Mouse (Mus musculus): ENCODE data around the gene 4930579F01Rik.

The 4930579F01Rik gene

DNA sequence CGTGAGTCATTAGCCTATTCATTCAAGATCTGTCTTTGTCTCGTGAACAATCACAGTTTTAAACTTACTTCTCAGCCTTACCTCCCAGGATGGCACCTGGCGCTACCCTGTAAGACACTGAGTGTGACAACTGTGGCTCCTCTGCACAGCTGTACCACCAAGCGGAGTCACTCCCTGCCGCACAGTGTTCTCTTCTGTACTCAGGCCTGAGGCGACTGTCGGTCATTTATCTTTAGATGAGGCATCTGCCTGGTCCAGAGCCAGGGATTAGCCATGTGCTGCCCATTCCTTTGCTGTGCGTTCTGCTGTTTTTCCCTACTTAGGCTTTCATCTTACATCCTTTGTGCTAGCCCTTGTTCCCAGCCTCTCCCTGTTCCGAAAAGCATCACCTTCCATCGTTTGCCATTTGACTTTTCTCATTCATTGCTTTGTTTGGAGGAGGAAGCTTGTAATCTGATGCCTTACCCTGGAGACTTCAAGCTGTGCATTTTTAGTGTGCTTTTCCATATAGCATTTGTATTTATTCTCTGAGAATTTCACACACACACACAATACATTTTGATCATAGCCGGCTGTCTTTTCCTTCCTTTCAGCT lies 21.9 kb upstream of the 4930579F01Rik start:
- no peak for DNase-seq

DNA sequence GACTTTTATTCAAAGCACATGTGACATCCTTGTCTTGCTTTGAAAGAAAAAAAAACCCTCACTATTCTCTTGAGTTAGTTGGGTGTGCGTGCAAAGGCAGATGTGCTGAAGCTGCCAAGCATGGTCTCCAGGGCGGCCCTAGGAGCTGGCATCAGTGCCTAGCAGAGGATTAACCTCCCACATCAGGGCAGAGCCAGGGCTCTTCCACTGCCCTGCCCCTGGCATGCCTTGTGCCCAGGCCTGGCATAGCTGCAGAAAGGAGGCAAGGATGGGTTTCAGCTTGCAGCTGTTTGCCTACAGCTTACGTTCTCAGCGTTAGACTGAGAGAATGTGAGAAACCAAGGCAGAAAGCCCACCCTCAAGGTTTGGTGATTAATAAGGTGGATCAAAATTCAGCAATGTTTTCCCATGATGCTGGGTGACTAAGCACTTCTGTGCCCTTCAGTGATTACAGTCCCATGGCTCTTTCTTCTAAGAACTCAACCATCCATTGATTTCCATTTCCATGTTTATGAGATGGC lies 18.9 kb upstream of the 4930579F01Rik start:
- DNase-seq, result no peak

DNA sequence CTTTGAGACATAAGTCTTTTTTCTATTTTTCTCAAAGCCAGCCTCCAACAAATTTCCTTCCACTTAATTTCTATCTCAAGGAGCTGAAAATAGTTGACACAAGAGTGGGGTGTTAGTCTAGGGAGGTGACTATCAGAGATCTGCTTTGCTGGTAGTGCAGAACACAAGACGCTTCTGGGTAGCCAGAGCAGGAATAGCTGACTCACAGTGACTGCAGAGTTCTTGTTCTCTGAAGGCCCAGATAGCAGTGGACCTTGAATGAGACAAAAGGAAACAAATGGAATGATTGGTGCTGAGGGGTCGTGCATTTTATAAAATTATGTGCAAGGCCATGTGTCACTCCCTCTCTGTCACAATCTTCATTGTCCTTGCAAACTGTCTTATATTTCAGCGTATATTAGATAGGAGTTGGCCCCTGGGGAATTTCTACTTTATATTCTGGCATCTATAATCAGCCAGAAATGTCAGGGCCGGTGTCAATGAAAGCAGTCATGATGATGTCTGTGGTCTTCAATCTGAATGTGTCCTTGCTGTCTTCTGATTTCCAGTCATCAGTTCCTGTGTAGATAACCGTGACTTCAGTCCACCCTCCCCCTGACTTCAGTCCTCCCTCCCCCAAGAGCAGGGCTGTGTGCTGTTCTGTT lies 16.9 kb upstream of the 4930579F01Rik start:
- DNase-seq, result no peak

DNA sequence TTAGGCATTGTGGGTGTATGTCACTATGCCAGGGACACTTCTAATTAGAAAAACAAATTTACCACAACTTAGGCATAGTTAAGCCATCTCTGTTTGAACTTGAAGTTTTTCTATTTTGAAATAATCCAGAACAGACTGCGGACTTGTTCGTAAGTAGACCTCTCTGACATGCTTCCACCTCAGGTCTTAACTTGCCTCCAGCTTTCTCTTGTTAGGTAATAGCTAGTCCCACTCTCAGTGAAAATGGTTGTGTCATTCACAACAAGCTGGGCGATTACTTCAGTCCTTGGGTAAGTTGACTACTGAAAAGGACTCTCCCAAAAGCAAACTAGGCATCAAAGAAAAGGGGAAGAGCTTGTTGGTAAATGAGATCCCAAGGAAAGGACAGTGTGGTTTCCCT lies 15.2 kb upstream of the 4930579F01Rik start:
- no peak for DNase-seq

DNA sequence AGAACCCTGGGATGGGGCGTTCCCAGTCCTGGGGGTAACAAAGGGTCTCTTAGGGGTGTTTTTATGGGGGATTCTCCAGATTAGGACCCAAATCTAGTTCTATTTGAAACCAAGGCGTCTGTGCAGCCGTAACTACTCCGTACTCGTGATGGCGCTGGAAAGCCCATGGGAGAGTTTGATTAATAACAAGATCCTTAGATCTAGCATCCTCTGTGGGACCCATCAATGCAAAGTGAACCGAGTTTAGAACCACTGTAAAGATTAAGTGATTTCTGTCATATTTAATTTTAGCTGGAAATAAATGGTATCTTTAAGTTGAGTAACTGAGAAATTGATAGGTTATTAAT lies 5.1 kb upstream of the 4930579F01Rik start:
- DNase-seq, result no peak

DNA sequence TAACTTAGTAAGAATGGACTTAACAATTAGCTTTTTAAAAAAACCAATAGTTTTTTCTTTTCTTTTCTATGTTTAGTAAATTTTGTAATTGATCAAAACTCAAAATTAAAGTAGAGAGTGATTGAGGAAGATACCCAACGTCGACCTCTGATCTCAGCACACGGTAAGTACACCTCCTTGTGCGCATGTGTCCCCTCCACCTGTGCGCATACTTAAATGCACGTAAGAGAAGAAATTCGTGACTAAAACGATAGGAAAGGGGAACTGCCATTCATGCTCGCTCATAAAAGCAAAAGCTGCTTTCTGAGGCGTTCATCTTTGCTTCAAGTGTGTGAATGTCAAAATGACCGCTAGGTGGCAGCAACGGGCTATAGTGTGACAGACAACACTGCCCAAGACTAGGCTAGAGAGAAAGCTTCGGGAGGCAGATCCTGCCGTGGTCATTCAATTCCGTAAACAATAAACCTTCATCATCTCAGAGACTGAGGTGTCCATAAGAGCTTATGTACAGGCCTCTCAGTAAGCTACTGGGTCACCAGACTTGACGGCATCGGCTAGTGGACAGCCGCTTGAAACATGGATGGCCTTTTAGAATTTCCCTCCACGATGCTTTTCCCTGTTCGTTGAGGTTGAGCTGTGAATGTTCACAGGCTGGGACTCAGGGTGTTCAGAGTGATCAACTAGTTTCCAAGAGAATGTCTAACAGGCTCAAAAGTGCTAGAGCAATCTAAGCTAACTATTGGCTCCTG lies 4.5 kb upstream of the 4930579F01Rik start:
- DNase-seq, result peak; percentile 95 to 97

DNA sequence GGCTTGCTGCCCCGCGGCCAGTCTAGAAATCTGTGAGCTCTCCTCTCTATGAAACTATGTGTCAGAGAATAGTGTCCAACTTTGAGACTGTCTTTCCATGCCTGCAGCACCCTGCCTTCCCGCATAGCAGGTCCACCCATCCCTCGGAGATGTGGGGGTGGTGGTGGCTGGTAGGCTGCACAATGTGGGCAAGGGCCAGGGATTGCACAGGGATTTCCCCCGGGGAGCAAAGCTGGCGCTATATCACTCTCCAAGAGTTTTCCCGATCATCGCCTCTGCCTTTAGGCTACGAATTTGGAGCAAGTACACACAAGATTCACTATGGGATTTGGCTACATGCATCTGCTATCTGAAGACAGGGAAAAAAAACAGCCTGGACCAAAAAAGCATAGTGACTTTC lies 3.9 kb upstream of the 4930579F01Rik start:
- DNase-seq, result peak; percentile 9 to 10

DNA sequence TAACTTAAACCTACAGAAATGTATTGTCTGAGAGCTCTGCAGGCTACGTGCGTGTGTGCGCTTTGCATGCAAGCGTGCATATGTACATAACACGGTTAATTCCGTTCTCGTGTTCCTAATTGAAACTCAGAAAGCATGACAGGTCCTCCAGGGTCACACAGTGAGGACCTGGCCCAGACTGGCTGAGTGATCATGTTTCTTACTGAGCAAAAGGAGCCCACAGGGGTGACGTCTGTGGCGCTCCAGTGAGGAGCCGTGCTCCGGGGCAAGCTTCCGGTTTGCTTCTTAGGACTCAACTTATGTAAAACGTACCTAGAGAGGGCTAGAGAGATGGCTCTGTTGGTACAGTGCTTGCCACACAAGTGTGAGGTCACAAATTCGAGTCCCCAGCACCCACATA lies 3.5 kb upstream of the 4930579F01Rik start:
- no peak for DNase-seq

DNA sequence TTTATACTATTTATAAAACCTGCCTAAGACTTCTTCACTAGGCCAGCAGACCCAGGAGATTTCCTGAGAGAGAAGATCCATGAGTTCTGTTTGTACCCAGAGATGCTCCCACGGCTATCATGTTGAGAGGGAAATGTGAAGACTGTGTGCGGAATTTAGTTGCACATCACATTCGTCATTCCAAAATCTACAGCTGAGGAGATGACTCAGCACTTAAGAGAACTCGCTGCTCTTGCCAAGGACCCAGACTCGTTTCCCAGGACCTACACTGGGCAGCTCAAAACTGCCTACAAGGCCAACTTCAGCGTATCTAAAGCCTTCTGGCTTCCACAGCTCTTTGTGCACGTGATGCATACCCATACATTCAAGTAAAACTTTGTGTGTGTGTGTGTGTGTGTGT lies 1.4 kb downstream of the 4930579F01Rik start:
- DNase-seq, result no peak

DNA sequence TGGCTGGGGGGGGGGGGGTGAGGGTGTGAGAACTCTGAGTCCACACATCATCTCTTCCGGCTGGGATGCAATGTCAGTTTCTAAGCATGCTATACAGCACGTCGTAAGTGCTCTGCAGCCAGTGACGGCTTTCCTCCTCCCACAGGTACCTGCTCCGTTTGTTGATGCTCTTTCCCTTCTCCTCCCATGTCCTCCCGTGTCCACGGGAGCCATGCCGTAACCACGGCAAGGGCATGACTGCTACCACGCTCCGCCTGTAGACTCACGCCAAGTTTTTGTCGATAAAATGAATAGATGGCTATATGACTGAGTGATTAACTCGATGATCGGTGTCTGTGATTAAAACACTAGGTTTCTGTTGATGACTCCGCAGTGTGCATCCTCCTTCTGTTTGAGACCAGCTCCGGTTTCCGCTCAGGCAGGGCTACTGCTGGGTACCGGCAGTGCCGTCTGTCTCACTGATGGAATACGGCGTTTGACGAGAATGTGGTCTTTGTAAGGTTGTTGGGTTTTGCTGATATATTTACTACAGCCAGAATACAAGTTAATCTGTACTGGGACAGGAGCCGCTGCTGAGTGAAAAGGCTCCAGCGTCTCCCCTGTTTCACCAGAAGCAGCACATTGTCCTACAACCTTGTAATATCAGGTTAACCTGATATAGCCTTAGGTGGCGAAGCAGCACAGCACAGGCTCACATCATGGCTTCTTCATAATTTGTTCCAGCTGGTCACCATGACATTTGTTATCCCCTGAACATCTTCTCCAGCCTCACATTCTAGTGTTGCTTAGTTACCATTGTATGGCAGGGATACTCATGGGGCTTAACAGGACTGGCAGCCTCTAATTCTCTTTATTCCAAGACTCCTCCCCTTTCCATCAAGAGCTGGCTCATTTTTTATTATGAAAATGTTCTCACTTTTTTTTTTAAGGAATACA lies 7.4 kb downstream of the 4930579F01Rik start:
- peak; percentile 10 to 15 for DNase-seq

DNA sequence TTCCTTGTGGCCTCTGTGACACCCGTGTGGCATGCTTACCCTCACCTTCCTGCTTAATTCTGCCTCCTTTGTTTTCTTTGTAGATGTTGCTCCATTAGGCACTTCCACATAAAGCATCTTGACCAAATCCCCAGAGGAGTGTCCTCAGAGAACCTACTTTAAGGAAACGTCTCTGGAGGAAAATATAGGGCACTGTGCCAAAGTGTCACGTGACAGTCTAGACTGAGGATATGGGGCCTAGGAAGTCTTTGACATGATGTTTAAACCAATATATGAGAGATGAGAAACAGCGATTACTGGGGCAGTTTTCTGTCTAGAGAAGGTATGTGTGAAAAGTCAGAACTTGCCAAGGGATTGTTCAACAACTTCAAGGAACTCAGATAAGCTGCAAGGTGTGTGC lies 8.3 kb downstream of the 4930579F01Rik start:
- peak in 1 of 2 experiments; percentile 16 for DNase-seq

DNA sequence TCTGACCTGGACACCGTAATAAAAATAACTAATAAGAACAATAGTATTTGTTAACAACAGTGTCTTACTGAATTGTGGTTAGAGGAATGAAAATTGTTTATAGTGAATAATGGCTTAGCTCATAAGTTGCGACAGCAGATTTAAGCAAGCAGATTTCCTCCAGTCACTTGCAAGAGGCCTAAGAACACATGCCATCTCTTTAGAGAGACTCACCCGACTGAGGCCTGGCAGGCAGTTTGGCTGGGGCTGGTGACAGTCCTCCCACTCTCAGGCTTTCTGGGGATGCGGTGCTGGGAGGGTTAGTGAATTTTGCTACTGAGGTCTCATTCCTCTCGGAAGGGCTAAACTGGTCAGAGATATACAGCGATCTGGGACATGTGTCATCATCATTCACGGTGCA lies 10.3 kb downstream of the 4930579F01Rik start:
- no peak for DNase-seq

DNA sequence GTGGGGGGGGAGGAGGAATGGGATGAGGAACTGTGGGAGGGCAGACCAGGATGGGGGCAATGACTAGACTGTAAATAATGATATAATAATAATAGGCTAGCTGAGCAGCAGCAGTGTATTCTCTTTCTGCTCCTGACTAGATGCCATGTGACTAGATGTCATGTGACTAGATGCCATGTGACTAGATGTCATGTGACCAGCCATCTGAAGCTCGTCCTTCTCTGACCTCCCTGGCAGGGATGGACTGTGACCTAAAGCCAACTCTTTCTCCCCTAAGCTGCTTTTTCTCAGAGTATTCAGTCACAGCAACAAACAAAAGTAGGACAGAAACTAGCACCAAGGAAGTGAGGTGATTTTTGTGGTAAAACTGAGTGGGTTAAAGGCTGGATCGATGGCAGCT lies 11.6 kb downstream of the 4930579F01Rik start:
- no peak for DNase-seq

DNA sequence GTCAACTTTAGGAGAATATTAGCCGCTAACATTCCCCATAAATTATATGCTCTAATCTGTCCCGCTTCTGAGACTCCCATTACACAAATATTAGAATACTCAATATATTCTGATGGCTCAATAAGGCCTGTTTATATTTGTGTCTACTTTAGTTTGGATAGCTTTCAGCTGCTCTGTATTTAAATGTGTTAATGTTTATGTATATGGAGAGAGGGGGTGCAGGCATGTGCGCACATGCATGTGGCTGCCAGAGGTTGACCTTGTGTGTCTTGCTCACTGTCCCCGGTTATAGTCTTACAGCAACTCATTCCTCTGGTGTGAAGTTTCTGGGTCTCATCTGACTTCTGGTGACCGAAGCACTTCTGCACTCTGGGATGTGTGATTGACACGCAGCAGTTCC lies 18.1 kb downstream of the 4930579F01Rik start:
- no peak for DNase-seq

DNA sequence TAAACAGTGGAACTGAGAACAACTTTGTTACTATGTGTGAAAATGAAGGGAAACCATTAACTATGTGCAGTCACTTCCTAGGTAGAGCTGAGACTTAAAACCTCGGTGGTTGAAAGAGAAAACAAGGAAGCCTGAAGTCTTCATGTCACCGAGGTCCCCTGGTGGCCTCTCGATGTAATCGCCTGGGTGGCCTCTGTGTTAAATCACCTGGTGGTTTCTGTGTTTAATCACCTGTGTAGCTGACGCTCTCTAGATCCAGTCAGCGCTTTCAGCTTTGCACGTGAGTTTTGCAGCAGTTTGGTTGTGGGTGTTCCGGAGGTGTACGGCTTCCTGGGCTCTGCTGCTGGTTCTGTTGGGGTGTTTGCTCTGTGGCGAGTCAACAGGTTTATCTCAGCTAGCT lies 20.3 kb downstream of the 4930579F01Rik start:
- no peak for DNase-seq

DNA sequence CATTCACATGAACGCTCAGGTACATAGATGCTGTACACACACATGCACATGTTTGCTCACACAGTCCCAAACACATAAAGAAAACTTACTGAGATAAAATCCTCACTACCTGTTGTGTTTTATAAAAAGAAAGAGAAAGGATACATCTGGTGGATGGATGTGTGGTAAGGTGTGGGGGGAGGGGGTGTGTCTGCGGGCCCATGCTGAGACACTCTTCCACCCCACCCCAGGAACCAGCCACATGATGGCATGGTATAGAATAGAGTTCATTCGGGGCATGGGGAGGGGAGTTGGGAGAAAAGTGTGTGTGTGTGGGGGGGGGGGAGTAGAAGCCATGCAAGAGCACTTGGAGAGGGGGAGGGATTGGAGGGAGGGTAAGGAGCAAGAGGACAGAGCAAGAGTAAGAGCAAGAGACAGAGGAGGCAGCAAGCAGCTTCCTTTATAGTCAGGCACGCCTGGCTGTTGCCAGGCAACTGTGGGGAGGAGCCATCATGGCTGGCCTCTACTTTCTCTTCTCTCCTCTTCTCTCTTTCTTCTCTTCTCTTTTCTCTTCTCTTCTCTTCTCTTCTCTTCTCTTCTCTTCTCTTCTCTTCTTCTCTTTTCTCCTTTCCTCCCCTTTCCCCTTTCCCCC lies 31.0 kb downstream of the 4930579F01Rik start:
- DNase-seq, result no peak

DNA sequence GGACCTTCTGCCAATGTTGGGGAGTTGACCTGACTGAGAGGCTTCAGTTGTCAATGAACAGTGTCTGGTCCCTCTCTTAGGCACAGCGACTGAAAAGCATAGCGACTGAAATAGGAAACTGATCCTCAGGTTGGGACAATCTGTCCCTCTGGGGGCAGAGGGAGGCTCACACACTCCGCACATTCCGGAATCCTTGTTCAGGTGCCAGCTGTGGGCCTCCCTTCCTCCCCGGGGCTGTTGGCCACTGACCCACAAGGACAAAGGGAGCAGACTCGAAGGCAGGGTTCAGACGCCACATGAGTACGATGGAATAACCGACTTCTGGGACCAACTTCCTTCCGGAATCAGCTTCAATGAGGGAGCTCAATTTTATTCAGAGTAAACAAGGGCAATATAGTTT lies 32.0 kb downstream of the 4930579F01Rik start:
- DNase-seq, result no peak

DNA sequence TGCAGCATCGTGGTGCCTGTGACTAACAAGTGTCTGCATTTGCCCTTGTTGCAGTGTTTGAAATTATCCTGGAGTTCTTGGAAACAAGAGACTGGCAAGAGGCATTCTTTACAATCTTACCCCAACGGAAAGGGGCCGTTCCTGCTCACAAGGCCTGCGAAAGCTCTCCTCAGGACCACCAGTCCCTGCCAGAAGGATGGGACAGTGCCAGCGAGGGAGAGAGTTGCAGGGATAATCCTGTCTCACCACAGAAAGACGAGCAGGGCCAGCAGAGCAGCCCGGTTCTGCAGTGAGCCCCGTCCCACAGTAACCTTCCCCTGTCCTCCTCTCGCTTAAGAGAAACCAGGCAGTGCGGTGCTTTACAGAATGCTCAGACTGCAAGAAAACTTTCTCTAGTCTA lies 37.0 kb downstream of the 4930579F01Rik start:
- peak; percentile 73 to 79 for DNase-seq

DNA sequence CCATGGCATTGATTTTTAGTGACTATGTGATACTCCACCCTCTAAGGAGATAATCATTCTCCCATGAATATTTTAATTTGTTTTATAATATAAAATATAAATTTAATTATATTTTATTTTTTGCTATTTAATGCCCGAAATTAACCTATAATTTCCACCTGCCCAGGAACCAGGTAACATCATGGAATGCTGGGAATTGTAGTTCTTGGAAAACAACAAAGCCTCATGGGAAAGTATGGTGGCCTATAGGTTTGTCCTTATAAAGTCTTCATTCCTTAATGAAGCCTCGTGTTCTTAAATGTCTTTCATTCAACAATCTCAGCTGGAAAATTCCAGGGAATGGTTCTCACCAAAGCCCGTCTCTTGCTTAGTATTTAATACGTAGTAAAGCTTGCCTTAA lies 38.6 kb downstream of the 4930579F01Rik start:
- no peak for DNase-seq

DNA sequence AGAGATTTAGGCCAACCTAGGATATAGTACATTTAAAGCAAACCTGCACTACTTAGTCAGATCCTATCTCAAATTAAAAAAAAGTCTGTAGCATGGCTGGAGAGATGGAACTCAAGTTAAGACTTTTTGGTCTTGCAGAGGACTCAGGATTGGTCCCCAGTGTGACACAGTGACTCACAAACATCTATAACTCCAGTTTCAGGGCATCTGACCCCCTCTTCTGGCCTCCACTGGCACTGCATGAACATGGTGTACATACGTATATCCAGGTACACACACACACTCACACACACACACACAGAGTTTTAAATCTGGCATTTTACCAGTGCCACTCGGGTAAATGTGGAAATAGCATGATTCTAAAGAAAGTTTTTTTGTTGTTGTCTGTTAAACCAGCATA lies 44.8 kb downstream of the 4930579F01Rik start:
- DNase-seq, result no peak

DNA sequence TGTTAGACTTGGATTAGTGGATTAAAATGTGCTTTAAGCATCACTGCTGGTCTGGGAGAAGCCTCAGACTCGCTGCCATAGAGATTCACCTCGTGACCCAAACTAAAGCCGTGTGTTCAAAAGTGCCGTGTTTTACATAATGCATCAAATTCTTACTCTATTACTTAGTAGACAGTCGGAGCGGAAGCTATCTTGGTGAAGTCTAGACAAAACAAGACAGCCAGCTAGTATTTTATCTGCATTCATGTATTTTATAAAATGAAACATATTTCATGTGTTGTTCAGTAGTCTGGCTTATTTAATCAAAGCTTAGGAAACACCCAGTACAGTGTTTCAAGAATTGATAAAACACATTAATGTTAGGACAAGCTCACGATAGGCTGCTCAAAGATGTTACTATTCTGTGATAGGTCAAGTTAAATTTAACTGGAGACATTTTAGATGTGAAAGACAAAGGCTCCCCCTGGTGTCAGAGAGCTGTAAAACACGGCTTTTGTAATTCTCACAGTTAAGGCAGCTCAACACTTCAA lies 48.9 kb downstream of the 4930579F01Rik start, which contains the start of gene Mttp:
Gene Mttp, minus strand, starts transcription at position 327 of the 530 bp plus-strand sequence.
- peak; percentile 87 to 88 for DNase-seq

DNA sequence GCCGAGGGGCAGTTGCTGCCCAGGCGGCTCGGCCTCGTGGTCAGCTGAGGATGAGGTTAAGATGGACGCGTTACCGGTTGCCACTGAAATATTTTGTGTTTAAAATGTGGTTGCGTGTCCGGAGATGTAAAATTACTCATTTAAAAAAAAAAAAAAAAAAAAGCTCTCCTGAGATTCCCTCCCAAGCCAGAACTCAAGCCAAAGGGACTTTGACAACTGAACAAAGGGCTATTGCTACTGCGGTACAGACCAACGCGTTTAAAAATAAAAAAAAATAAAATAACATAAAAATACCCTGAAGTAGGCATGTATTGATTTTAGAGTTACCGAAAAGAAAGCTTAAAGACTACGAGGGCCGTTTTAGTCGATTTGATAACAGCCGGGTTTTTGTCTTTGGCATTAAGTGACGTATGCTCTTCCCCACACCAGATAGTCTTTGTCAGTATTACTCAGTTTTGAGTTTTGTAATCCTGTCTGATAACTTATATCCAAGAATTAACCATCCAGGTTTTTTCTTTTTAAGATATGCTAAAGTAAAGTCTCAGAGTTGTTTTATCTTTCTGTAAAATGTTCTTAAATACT lies 49.5 kb downstream of the 4930579F01Rik start:
- no peak for DNase-seq
